Mouse (Mus musculus) macrophage (primary cell): ENCODE measurements around the gene Pigr. TPM values are rescaled to one million over a fixed set of nuclear protein-coding genes. Genes with fewer than 3 reads are reported as not detected.

Source experiments
- H3K27ac ChIP-seq: fragments of 350-480 bp; formaldehyde crosslinking; 2 replicates; pipeline ENCODE4 v1.9.0; 2021
- H3K36me3 ChIP-seq: fragments of 350-480 bp; formaldehyde crosslinking; 2 replicates; pipeline ENCODE4 v1.9.0; 2021; ENCODE audit errors: inconsistent target
- H3K4me3 ChIP-seq: fragments of 350-480 bp; formaldehyde crosslinking; 2 replicates; pipeline ENCODE4 v1.9.0; 2021; ENCODE audit errors: inconsistent target
- H3K79me2 ChIP-seq: fragments of 350-480 bp; formaldehyde crosslinking; 2 replicates; pipeline ENCODE4 v1.9.0; 2021; ENCODE audit errors: inconsistent target
- WGBS: methylation state at CpG from one replicate; pipeline ENCODE4 v1.1.7; 2026; ENCODE audit warnings: inconsistent platforms; ENCODE audit not compliant: missing documents; 5-methylcytosine and 5-hydroxymethylcytosine counted together
- polyA plus RNA-seq: library from polyadenylated mRNA; stranded (reverse); fragments of 250-400 nt; gene quantifications from 3 replicates; pipeline ENCODE4 v1.2.4, GENCODE M21; 2018; ENCODE audit warnings: inconsistent platforms

The Pigr gene
- polyA plus RNA-seq, 1 experiment from 2014 or later: not detected

GRCm38 (mm10) chr1:130811316-130811715 lies 15.2 kb upstream of the Pigr start:
- H3K4me3 ChIP-seq: no peak overlapping the region
- no peaks in the 10 kb centered on the region for H3K79me2 ChIP-seq
- H3K36me3 ChIP-seq: no peaks in the 10 kb centered on the region
- 91% methylated on average over 15 of the region's 17 CpGs for WGBS
- no peak overlapping the region for H3K27ac ChIP-seq

- WGBS: 91% methylated on average over 1 of the region's 1 CpGs
- no peak overlapping the region for H3K27ac ChIP-seq
- no peaks in the 10 kb centered on the region for H3K36me3 ChIP-seq
- no peak overlapping the region for H3K4me3 ChIP-seq
- H3K79me2 ChIP-seq: no peaks in the 10 kb centered on the region
These were observed 6.7 kb upstream of the Pigr start for GRCm38 (mm10) chr1:130819737-130820136.

- no peaks in the 10 kb centered on the region for H3K79me2 ChIP-seq
- H3K36me3 ChIP-seq: no peaks in the 10 kb centered on the region
- WGBS: 52% methylated on average over 7 of the region's 7 CpGs
- no peak overlapping the region for H3K27ac ChIP-seq
- H3K4me3 ChIP-seq: no peak overlapping the region
These were observed 6.0 kb upstream of the Pigr start for GRCm38 (mm10) chr1:130820316-130821148.

- Histone ChIP-seq H3K36me3 (no peaks in the 10 kb centered on the region), H3K79me2 (no peaks in the 10 kb centered on the region), H3K27ac (no peak overlapping the region), H3K4me3 (no peak overlapping the region)
- 43% methylated on average over 2 of the region's 2 CpGs for WGBS
These were observed 5.4 kb upstream of the Pigr start for GRCm38 (mm10) chr1:130821149-130821471.

GRCm38 (mm10) chr1:130821911-130822625 lies 4.4 kb upstream of the Pigr start:
- H3K4me3 ChIP-seq: no peak overlapping the region
- WGBS: 96% methylated on average over 9 of the region's 9 CpGs
- no peaks in the 10 kb centered on the region for H3K79me2 ChIP-seq
- no peaks in the 10 kb centered on the region for H3K36me3 ChIP-seq
- H3K27ac ChIP-seq: no peak overlapping the region

- H3K4me3 ChIP-seq: no peak overlapping the region
- whole genome bisulfite sequencing: 74% methylated on average over 4 of the region's 4 CpGs
- no peaks in the 10 kb centered on the region for H3K36me3 ChIP-seq
- H3K27ac ChIP-seq: no peak overlapping the region
- H3K79me2 ChIP-seq: no peaks in the 10 kb centered on the region
These were observed 2.2 kb downstream of the Pigr start for GRCm38 (mm10) chr1:130828656-130829055.

GRCm38 (mm10) chr1:130829906-130830830 lies 3.7 kb downstream of the Pigr start:
- H3K36me3 ChIP-seq: no peaks in the 10 kb centered on the region
- H3K79me2 ChIP-seq: no peaks in the 10 kb centered on the region
- 89% methylated on average over 8 of the region's 8 CpGs for WGBS
- no peak overlapping the region for H3K27ac ChIP-seq
- no peak overlapping the region for H3K4me3 ChIP-seq

GRCm38 (mm10) chr1:130832230-130833149 lies 6.0 kb downstream of the Pigr start:
- Histone ChIP-seq H3K36me3 (no peaks in the 10 kb centered on the region), H3K4me3 (no peak overlapping the region), H3K27ac (no peak overlapping the region), H3K79me2 (no peaks in the 10 kb centered on the region)
- WGBS: 83% methylated on average over 5 of the region's 5 CpGs

GRCm38 (mm10) chr1:130835161-130835936 lies 8.9 kb downstream of the Pigr start:
- H3K27ac ChIP-seq: no peak overlapping the region
- no peaks in the 10 kb centered on the region for H3K79me2 ChIP-seq
- H3K4me3 ChIP-seq: no peak overlapping the region
- H3K36me3 ChIP-seq: no peaks in the 10 kb centered on the region
- WGBS: 88% methylated on average over 6 of the region's 6 CpGs

- Histone ChIP-seq H3K27ac (no peak overlapping the region), H3K79me2 (no peaks in the 10 kb centered on the region), H3K4me3 (no peak overlapping the region), H3K36me3 (no peaks in the 10 kb centered on the region)
- WGBS: 21% methylated on average over 6 of the region's 6 CpGs
These were observed 11.8 kb downstream of the Pigr start for GRCm38 (mm10) chr1:130838288-130838687.

- Histone ChIP-seq H3K4me3 (no peak overlapping the region), H3K79me2 (no peaks in the 10 kb centered on the region), H3K36me3 (no peaks in the 10 kb centered on the region), H3K27ac (no peak overlapping the region)
- 67% methylated on average over 8 of the region's 8 CpGs for WGBS
These were observed 14.3 kb downstream of the Pigr start for GRCm38 (mm10) chr1:130840599-130841379.

- no peak overlapping the region for H3K27ac ChIP-seq
- H3K4me3 ChIP-seq: no peak overlapping the region
- 89% methylated on average over 7 of the region's 7 CpGs for WGBS
- no peaks in the 10 kb centered on the region for H3K79me2 ChIP-seq
- H3K36me3 ChIP-seq: no peaks in the 10 kb centered on the region
These were observed 15.1 kb downstream of the Pigr start for GRCm38 (mm10) chr1:130841621-130842020.

GRCm38 (mm10) chr1:130844516-130844915 lies 18.0 kb downstream of the Pigr start:
- no peak overlapping the region for H3K27ac ChIP-seq
- WGBS: 95% methylated on average over 7 of the region's 7 CpGs
- no peak overlapping the region for H3K4me3 ChIP-seq
- H3K79me2 ChIP-seq: no peaks in the 10 kb centered on the region
- no peaks in the 10 kb centered on the region for H3K36me3 ChIP-seq
